Mouse (Mus musculus) kidney, postnatal 25 days (tissue): ENCODE measurements around the gene 1700012P22Rik.

ENCODE experiments used
- DNase-seq, 2 experiments: peaks; one replicate each; pipeline ENCODE4 v3.0.0; 2021; ENCODE audit warnings: mixed read lengths in 2 of 2

1700012P22Rik gene

GRCm38 (mm10) chr4:144438672-144439071, at the start of gene 1700012P22Rik:
TSS of gene 1700012P22Rik (minus strand) at chr4:144438772.
- DNase-seq = no peak

- DNase-seq = no peak
Observed at GRCm38 (mm10) chr4:144468091-144468490, 29.5 kb upstream of the 1700012P22Rik start.

DNA sequence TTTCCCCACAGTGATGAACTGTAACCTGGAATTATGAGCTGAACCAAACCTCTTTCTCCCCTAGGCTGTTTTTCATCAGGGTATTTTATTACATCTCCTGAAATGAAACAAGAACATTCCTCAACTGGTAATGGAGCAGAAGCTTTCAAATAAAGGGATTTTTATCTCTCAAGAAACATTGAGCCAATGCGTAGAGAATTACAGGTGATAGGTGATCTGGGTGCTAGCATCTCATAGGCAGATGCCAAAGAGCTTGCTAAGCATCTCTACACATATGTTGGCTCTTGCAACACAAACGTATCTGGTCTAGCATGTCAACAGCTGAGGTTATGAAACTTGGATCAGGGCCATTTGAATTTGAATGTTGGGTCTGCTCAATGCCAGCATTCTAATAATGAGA, 26.6 kb upstream of the 1700012P22Rik start:
- DNase-seq = no peak

- no peak for DNase-seq
Observed at GRCm38 (mm10) chr4:144463656-144464055, 25.1 kb upstream of the 1700012P22Rik start, which contains the start of gene Aadacl3. TSS of gene Aadacl3 (minus strand) at chr4:144463756.

DNA sequence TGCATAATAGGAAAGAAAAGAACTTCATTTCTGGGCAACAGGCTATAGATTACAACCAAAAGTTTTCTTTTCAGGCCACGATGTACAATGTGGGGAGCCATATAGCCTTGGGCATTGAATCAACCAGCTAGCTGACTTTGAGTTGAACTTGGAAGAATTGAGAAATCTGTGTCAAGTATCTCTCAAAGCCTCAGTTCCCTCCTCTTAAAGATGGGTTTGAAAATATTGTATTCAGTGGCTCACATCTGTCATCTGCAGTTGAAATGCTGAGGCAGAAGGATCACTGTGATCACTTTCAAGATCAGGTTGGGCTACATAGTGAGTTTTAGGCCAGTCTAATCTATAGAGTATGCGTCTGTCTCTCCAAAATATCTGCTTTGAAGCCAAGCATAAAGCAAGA, 14.6 kb upstream of the 1700012P22Rik start, which contains the start of gene Gm9944:
Gene Gm9944 (minus strand): TSS at position 101 of the 400 bp plus-strand sequence.
- DNase-seq = no peak

DNA sequence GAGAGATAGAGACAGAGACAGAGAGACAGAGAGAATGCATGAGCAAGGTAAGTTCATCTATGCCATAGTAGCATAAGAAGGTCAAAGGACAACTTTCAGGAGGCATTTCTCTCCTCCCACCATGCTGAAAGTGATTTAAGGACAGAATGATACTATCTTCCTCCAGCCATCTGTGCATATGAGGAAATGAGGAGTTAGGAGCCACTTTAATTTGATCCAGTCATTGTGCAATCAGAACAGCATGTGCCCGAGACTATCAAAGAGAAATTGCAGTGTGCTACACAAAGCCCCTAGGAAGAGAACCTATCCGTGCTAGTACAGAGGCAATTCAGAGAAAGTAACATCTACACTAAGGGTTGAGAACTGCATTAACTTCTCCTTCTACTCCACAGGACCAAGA, 10.0 kb upstream of the 1700012P22Rik start:
- DNase-seq = no peak

GRCm38 (mm10) chr4:144441582-144441981, 3.0 kb upstream of the 1700012P22Rik start:
- no peak for DNase-seq

DNA sequence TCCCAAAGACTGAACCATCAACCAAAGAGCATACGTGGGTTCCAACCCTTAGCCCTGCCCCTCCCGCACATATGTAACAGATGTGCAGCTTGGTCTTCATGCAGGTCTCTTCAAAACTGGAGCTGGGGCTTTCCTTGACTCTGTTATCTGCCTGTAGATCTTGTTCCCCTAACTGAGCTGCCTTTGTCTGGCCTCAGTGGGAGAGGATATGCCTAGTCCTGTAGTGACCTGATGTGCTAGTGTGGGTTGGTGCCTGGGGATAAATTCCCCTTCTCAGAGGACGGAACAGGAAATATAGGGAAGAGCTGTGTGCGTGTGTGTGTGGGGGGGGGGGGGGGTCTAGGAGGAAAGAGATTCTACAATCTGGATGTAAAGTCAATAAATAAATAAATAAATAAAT, 2.5 kb upstream of the 1700012P22Rik start:
- DNase-seq = no peak

GRCm38 (mm10) chr4:144433216-144433615, 5.4 kb downstream of the 1700012P22Rik start:
- no peak for DNase-seq

- DNase-seq = no peak
Observed at GRCm38 (mm10) chr4:144430723-144431122, 7.8 kb downstream of the 1700012P22Rik start.

GRCm38 (mm10) chr4:144428868-144429267, 9.7 kb downstream of the 1700012P22Rik start:
- peak in 1 of 2 experiments; percentile 50 for DNase-seq

DNA sequence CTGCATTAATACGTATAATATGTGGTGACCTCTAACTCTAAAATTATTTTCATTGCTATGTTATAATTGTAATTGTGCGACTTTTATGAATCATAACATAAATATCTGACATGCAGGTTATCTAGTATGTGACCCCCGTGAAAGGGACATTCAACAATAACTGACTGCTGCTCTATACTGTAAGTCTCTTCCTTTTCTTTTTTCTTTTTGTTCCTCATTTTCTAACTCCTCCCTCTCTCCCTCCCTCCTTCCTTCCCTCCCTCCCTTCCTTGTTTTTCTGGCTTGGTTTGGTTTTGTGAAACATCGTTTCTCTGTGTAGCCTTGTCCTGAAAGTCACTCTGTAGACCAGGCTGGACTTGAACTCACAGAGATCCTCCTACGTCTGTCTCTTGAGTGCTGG, 14.0 kb downstream of the 1700012P22Rik start:
- no peak for DNase-seq

DNA sequence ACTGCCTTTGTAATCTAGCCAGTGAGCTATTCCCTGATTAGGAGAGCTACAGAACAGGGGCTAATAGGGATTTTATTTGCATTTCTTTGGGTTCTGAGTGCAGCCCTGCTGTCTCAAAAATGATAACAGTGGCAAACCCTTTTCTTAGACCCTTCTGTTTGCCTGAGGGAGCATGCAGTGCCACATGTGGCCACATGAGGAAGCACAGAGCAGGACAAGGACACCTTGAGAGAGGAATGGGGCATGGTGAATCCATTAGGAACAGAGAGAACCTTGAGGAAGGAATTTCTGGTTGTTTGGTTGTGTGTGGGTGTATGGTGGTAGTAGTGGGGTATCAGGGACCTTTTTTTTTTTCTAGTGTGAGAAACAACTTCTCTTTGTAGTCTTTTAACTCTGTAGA, 17.9 kb downstream of the 1700012P22Rik start:
- no peak for DNase-seq

DNA sequence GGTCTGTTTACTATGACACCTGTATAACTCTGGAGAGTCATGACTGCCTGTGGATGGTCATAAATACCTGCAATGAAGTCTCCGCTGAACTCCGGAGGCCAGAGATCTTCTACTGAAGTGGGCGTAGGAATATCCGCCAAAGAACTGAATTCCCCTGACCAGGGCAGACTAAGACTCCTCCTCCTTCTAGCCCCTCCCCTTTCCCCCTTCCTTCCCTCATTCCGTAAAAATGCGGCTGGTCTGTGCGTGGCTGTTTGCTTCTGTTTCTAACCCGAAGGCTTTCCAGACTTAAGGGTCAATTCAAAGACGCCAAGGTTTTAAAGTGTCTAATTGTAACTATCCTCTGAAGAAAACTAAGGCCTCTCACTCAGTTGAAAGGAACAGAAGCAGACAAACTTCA, 30.3 kb downstream of the 1700012P22Rik start, which contains the start of gene Pramef12:
Gene Pramef12 (minus strand): TSS at position 175 of the 400 bp plus-strand sequence.
- no peak for DNase-seq

- DNase-seq = no peak
Observed at GRCm38 (mm10) chr4:144406261-144406660, 32.3 kb downstream of the 1700012P22Rik start.

DNA sequence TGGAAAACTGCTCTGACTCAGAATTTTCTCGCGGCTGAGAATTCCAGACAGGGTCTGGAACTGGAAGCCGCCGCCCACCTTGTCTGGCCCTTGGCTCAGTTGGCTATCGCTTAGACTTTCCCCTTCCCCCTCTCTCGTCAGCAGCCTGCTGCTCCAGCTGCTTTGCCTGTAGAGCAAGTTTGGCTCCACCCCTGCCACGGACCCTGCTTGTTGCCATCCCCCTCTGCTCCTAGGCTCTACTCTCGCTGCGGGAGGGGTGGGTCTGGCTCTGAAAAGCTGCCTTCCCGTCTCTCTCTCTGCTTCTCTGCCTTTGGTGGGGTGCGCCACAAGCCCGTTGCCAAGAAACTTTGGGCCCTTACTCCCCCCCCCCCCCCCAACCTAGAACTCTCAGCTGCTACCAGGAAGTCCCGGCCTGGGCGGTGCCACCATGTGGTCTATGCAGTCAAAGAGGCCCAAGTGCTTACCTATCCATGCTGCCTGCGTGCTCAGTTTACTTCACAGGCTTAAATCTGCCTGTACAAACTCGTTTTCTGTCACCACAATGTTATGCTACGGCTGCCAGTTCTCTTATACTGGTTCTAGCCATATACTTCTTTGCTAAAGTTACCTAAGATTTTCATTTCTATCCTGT, 34.0 kb downstream of the 1700012P22Rik start:
- peak; percentile 21 to 61 for DNase-seq

- DNase-seq = no peak
Observed at GRCm38 (mm10) chr4:144402712-144403111, 35.9 kb downstream of the 1700012P22Rik start.

GRCm38 (mm10) chr4:144396316-144396715, 42.3 kb downstream of the 1700012P22Rik start:
- DNase-seq = no peak

DNA sequence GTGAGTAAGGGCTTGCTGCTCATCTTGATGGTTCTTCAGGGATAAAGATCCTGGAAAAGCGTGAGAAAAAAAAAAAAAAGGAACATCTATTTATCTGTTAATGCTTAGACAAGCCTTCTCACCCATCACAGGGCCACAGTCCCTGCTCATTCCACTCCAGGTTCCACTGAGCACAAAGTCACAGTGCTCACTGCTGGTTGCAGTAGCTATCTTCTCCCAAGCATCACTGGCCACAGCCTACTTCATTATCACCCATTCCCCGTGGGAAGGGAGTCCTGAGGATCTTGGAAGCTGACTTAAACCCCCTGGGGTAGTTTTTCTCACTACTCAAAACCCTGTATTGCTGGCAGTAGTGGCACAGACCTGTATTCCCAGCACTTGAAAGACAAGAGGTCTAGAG, 60.7 kb downstream of the 1700012P22Rik start, which contains the start of gene Pramef20:
Gene Pramef20 (minus strand): TSS at position 23 of the 400 bp plus-strand sequence.
- no peak for DNase-seq
